Mouse (Mus musculus): ENCODE data around the gene Cd22.

Gene Cd22

GRCm38 (mm10) chr7:30842092-30842491 lies 38.0 kb downstream of the Cd22 start:
- ChIA-PET CTCF (interaction anchor here in 2 of 4 experiments (0.7 to 1.3 kb wide), 4 partner anchors 10 to 36 kb away, joined by 3 to 5 read pairs (median 4); no protein-coding TSS in a partner anchor), POLR2A (interaction anchor here in 1 of 4 experiments (0.7 to 1.6 kb wide), 5 partner anchors 9 to 22 kb away, joined by 3 to 7 read pairs (median 3); no protein-coding TSS in a partner anchor)

- POLR2A ChIA-PET, result interaction anchor here in 3 of 4 experiments (0.7 to 1.6 kb wide), 3 partner anchors 14 to 124 kb away, joined by 3 to 4 read pairs (median 3); no protein-coding TSS in a partner anchor
Measured at GRCm38 (mm10) chr7:30841379-30841778, 38.8 kb downstream of the Cd22 start.

GRCm38 (mm10) chr7:30840306-30840705 lies 39.8 kb downstream of the Cd22 start:
- POLR2A ChIA-PET, result interaction anchor here in 1 of 4 experiments (1.6 kb wide), 1 partner anchor 29 kb away, joined by 4 read pairs; no protein-coding TSS in a partner anchor
- CTCF ChIA-PET, result interaction anchor here in 2 of 4 experiments (0.6 kb wide), 2 partner anchors 74 to 163 kb away, joined by 4 to 11 read pairs; no protein-coding TSS in a partner anchor

More at GRCm38 (mm10) chr7:30841379-30841778, 38.8 kb downstream of the Cd22 start:
- CTCF ChIA-PET, result no interaction called here

- POLR2A ChIA-PET, result interaction anchor here in 3 of 4 experiments (1.3 to 1.8 kb wide), 4 partner anchors 13 to 36 kb away, joined by 4 to 7 read pairs (median 4); partner anchors contain the start of gene Ffar2 (in 1 of the 3)
Measured at GRCm38 (mm10) chr7:30837277-30837676, 42.9 kb downstream of the Cd22 start.

GRCm38 (mm10) chr7:30832684-30833083 lies 47.5 kb downstream of the Cd22 start:
- CTCF ChIA-PET, result interaction anchor here in 2 of 4 experiments (0.9 to 1.9 kb wide), 5 partner anchors 10 to 27 kb away, joined by 3 to 5 read pairs (median 3); no protein-coding TSS in a partner anchor
- POLR2A ChIA-PET, result interaction anchor here in 3 of 4 experiments (0.7 to 1.6 kb wide), 9 partner anchors 9 to 121 kb away, joined by 3 to 7 read pairs (median 3); partner anchors contain the start of gene Ffar2 (in 1 of the 3)

More at GRCm38 (mm10) chr7:30837277-30837676, 42.9 kb downstream of the Cd22 start:
- CTCF ChIA-PET, result interaction anchor here in 3 of 4 experiments (0.9 to 2.0 kb wide), 4 partner anchors 19 to 137 kb away, joined by 3 to 6 read pairs (median 3); partner anchors contain the start of gene Fam187b (in 1 of the 3)

GRCm38 (mm10) chr7:30832261-30832660 lies 47.9 kb downstream of the Cd22 start:
- CTCF ChIA-PET, result interaction anchor here in 3 of 4 experiments (0.5 to 1.2 kb wide), 3 partner anchors 11 to 125 kb away, joined by 3 to 20 read pairs (median 3); no protein-coding TSS in a partner anchor
- POLR2A ChIA-PET, result interaction anchor here in 3 of 4 experiments (0.5 to 1.6 kb wide), 10 partner anchors 8 to 388 kb away, joined by 3 to 7 read pairs (median 4); partner anchors contain the start of gene Ffar2 (in 1 of the 3)

GRCm38 (mm10) chr7:30829428-30829827 lies 50.7 kb downstream of the Cd22 start:
- ChIA-PET CTCF (interaction anchor here in 3 of 4 experiments (0.5 to 1.3 kb wide), 5 partner anchors 19 to 43 kb away, joined by 3 to 7 read pairs (median 3); no protein-coding TSS in a partner anchor), POLR2A (interaction anchor here (0.9 to 3.0 kb wide), 14 partner anchors 13 to 45 kb away, joined by 3 to 14 read pairs (median 4); partner anchors contain the start of gene Ffar3 (in 1 of the 4))

- ChIA-PET POLR2A (interaction anchor here (0.9 to 3.0 kb wide), 14 partner anchors 12 to 45 kb away, joined by 3 to 14 read pairs (median 4); partner anchors contain the start of gene Ffar3 (in 1 of the 4)), CTCF (interaction anchor here in 2 of 4 experiments (0.5 to 1.3 kb wide), 2 partner anchors 19 to 33 kb away, joined by 5 to 7 read pairs; no protein-coding TSS in a partner anchor)
Measured at GRCm38 (mm10) chr7:30828871-30829270, 51.3 kb downstream of the Cd22 start.

GRCm38 (mm10) chr7:30826660-30827059 lies 53.5 kb downstream of the Cd22 start:
- POLR2A ChIA-PET, result interaction anchor here in 2 of 4 experiments (0.6 to 1.5 kb wide), 3 partner anchors 11 to 546 kb away, joined by 3 to 4 read pairs (median 3); partner anchors contain the start of genes Thap8 (in 1 of the 2) and Wdr62 (in 1 of the 2)
- CTCF ChIA-PET, result no interaction called here

- POLR2A ChIA-PET, result interaction anchor here in 3 of 4 experiments (0.7 to 1.5 kb wide), 10 partner anchors 8 to 129 kb away, joined by 3 to 7 read pairs (median 3); no protein-coding TSS in a partner anchor
- CTCF ChIA-PET, result interaction anchor here (0.5 to 3.4 kb wide), 15 partner anchors 12 to 1832 kb away, joined by 3 to 12 read pairs (median 4); no protein-coding TSS in a partner anchor
Measured at GRCm38 (mm10) chr7:30824306-30824705, 55.8 kb downstream of the Cd22 start.

- POLR2A ChIA-PET, result interaction anchor here in 3 of 4 experiments (0.9 to 1.5 kb wide), 8 partner anchors 9 to 37 kb away, joined by 3 to 7 read pairs (median 4); no protein-coding TSS in a partner anchor
- CTCF ChIA-PET, result interaction anchor here in 3 of 4 experiments (0.7 to 3.4 kb wide), 12 partner anchors 13 to 1832 kb away, joined by 3 to 12 read pairs (median 4); no protein-coding TSS in a partner anchor
Measured at GRCm38 (mm10) chr7:30823675-30824074, 56.5 kb downstream of the Cd22 start, which contains the start of gene Ffar2. TSS of gene Ffar2 (minus strand) at chr7:30823775.

- ChIA-PET CTCF (interaction anchor here in 2 of 4 experiments (0.6 to 2.1 kb wide), 5 partner anchors 16 to 51 kb away, joined by 3 to 6 read pairs (median 5); no protein-coding TSS in a partner anchor), POLR2A (interaction anchor here in 3 of 4 experiments (0.6 to 1.7 kb wide), 4 partner anchors 23 to 211 kb away, joined by 3 to 6 read pairs (median 3); no protein-coding TSS in a partner anchor)
Measured at GRCm38 (mm10) chr7:30821532-30821931, 58.6 kb downstream of the Cd22 start.

- CTCF ChIA-PET, result interaction anchor here in 2 of 4 experiments (0.8 to 3.3 kb wide), 6 partner anchors 10 to 52 kb away, joined by 3 to 14 read pairs (median 5); no protein-coding TSS in a partner anchor
- POLR2A ChIA-PET, result interaction anchor here in 3 of 4 experiments (0.6 to 2.4 kb wide), 10 partner anchors 11 to 540 kb away, joined by 3 to 9 read pairs (median 4); partner anchors contain the start of genes Ffar1 (in 1 of the 3) and Wdr62 (in 1 of the 3)
Measured at GRCm38 (mm10) chr7:30820854-30821445, 59.2 kb downstream of the Cd22 start.

GRCm38 (mm10) chr7:30820131-30820530 lies 60.0 kb downstream of the Cd22 start:
- CTCF ChIA-PET, result interaction anchor here in 3 of 4 experiments (0.6 to 3.3 kb wide), 7 partner anchors 9 to 40 kb away, joined by 3 to 14 read pairs (median 4); no protein-coding TSS in a partner anchor

More at GRCm38 (mm10) chr7:30820131-30820530, 60.0 kb downstream of the Cd22 start:
- POLR2A ChIA-PET, result interaction anchor here in 2 of 4 experiments (0.7 to 2.4 kb wide), 8 partner anchors 12 to 540 kb away, joined by 3 to 9 read pairs (median 5); partner anchors contain the start of genes Ffar1 (in 1 of the 2) and Wdr62 (in 1 of the 2)
